Mouse (Mus musculus): ENCODE measurements around the gene Iqcf3. TPM values are rescaled to one million over a fixed set of nuclear protein-coding genes. Genes with fewer than 3 reads are reported as not detected.
A peak's percentile ranks its signal among the peaks of the same experiment; 100 is the strongest.

The Iqcf3 gene
- total and polyA plus RNA-seq, 3 experiments = not detected

DNA sequence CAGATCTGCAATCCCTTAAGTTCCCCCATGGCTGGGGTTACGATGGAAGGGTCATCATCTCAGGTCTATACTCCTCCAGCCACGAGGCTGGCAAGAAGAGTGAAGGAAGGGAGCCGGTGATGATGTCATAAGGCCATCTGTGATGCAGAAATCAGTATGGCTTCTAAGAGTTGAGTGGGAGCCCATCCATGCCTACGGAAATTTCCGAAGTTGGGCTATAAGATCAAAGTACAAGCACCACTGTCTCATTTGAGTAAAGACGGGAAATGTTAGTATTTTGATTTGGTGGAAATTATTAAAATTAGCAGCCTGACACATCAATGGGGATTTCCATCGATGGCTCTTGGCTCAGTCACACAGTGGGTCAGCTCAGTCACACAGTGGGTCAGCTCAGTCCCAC lies 9.5 kb upstream of the Iqcf3 start, which contains the start of gene Iqcf4:
TSS of gene Iqcf4 (minus strand) at position 101 of the 400 bp plus-strand sequence.
- no peak within 1 kb of the TSS for H3K27ac ChIP-seq
- no peaks in the 10 kb centered on the region for H3K4me1 ChIP-seq (ENCODE audit: control insufficient read depth, insufficient read depth, low read length)
- no peaks in the 10 kb centered on the region for H3K79me2 ChIP-seq (replicated peaks; ENCODE audit: control insufficient read depth, insufficient read depth, low read length)
- no peak within 1 kb of the TSS for H3K9ac ChIP-seq (ENCODE audit: low read depth, low read length)
- TF ChIP-seq EP300 (IDR thresholded peaks at IDR 0.05; ENCODE audit: insufficient read depth, low read depth, low read length) (no peak), CTCF (IDR thresholded peaks at IDR 0.05) (no peak), POLR2A (IDR thresholded peaks at IDR 0.05; ENCODE audit: insufficient read depth, low read depth, low read length) (no peak)
- no peak within 1 kb of the TSS for H3K4me3 ChIP-seq
- 81% methylated on average over 7 of the region's 7 CpGs for WGBS
- DNase-seq = no peak
- no peaks in the 10 kb centered on the region for H3K36me3 ChIP-seq (ENCODE audit: control insufficient read depth, insufficient read depth, low read length)
- intact Hi-C loops (cut with DNase I) = no loop called here
- H3K27me3 ChIP-seq (ENCODE audit: control insufficient read depth, insufficient read depth, low read length) = no peaks in the 10 kb centered on the region

DNA sequence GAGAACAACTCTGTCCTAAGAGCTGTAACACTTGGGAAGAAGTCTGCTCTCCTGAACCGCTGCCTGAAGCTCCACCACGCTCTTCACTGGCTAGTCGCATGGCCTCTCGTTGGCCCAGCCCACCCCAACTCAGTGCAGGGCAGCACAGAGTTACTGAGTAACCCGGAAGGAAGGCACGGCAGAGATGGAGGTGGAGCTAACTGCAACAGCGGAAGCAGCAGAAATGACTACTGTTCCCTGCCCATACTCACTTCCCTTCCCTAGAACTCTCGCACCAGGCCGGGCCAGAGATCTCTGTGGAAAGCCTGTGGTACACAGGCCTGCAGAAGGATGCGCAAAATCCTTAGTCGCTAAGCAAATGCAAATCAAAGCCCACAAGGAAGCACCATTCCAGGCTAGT lies 5.0 kb upstream of the Iqcf3 start:
- Histone ChIP-seq H3K9ac (ENCODE audit: low read depth, low read length) (no peak overlapping the region), H3K4me1 (ENCODE audit: control insufficient read depth, insufficient read depth, low read length) (no peaks in the 10 kb centered on the region), H3K27ac (no peak overlapping the region), H3K4me3 (no peak overlapping the region), H3K36me3 (ENCODE audit: control insufficient read depth, insufficient read depth, low read length) (no peaks in the 10 kb centered on the region), H3K27me3 (ENCODE audit: control insufficient read depth, insufficient read depth, low read length) (no peaks in the 10 kb centered on the region), H3K79me2 (replicated peaks; ENCODE audit: control insufficient read depth, insufficient read depth, low read length) (no peaks in the 10 kb centered on the region)
- WGBS = 47% methylated on average over 11 of the region's 11 CpGs
- DNase-seq = peak in 1 of 2 experiments; percentile 8
- TF ChIP-seq EP300 (IDR thresholded peaks at IDR 0.05; ENCODE audit: insufficient read depth, low read depth, low read length) = no peak
- no peak for TF ChIP-seq POLR2A (IDR thresholded peaks at IDR 0.05; ENCODE audit: insufficient read depth, low read depth, low read length)
- TF ChIP-seq CTCF (IDR thresholded peaks at IDR 0.05) = no peak
- intact Hi-C loops (cut with DNase I) = no loop called here

DNA sequence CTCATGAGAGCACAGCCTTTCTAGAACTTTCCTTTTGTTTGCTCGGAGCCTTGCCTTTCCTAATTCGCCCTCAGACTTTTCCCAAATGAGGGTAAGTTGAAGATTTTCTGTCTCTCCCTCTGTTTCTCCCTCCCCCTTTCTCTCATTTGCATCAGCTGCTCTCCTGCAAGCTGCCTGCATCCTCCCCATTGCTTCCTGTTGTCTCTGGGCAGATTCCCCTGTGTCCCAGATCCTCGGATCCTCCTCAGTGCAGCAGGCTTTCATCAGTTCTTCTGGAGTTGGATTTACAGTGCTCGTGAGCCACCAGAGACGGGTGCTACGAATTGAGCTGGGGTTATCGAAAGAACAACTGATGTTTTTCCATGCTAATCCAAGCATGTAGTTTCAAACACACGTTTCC lies 2.6 kb upstream of the Iqcf3 start:
- Histone ChIP-seq H3K79me2 (replicated peaks; ENCODE audit: control insufficient read depth, insufficient read depth, low read length) (no peaks in the 10 kb centered on the region), H3K9ac (ENCODE audit: low read depth, low read length) (no peak overlapping the region), H3K27me3 (ENCODE audit: control insufficient read depth, insufficient read depth, low read length) (no peaks in the 10 kb centered on the region), H3K27ac (no peak overlapping the region), H3K4me1 (ENCODE audit: control insufficient read depth, insufficient read depth, low read length) (no peaks in the 10 kb centered on the region), H3K36me3 (ENCODE audit: control insufficient read depth, insufficient read depth, low read length) (no peaks in the 10 kb centered on the region), H3K4me3 (no peak overlapping the region)
- no peak for TF ChIP-seq EP300 (IDR thresholded peaks at IDR 0.05; ENCODE audit: insufficient read depth, low read depth, low read length)
- no peak for TF ChIP-seq POLR2A (IDR thresholded peaks at IDR 0.05; ENCODE audit: insufficient read depth, low read depth, low read length)
- no peak for TF ChIP-seq CTCF (IDR thresholded peaks at IDR 0.05)
- intact Hi-C loops (cut with DNase I) = no loop called here
- 62% methylated on average over 8 of the region's 8 CpGs for WGBS
- DNase-seq = no peak

DNA sequence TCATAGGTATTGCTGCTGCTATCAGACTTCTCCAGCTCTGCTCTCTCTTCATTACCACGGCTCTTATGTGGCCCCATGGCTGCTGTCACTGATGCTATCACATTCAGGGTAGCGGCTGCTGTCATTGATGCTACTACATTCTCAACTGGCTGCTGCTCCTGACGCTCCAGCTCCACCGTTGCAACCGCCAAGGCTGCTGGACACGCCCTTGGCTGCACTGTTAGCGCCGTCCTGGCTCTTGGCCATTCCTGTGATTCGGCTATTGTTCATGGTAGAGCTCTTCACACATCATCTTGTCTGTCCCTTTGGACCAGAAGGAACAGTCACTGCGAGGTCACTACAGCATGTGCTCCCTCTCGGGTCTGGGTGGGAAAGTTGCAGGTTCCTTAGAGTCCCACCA lies 860 bp upstream of the Iqcf3 start:
- no peaks in the 10 kb centered on the region for H3K79me2 ChIP-seq (replicated peaks; ENCODE audit: control insufficient read depth, insufficient read depth, low read length)

DNA sequence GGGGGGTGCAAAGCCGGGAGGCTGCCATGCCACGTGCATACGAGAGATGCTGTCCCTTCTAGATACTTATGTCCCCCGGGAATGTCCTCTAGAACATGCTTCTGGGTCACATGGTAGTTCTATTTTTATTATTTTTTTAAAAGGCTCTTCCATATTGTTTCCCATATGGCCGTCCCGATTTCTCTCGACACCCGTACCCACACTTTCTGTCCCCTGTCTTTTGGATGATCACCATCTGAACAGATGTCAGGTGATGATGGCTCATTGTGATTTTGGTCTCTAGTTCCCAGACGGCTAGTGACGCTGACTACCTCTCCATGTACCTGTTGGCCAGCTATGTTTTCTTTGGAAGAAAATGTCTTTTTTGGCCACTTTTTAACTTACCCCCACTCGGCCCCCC lies 26.5 kb downstream of the Iqcf3 start:
- Histone ChIP-seq H3K4me1 (ENCODE audit: control insufficient read depth, insufficient read depth, low read length) (no peaks in the 10 kb centered on the region), H3K9ac (ENCODE audit: low read depth, low read length) (no peak overlapping the region), H3K27ac (no peak overlapping the region), H3K36me3 (ENCODE audit: control insufficient read depth, insufficient read depth, low read length) (no peaks in the 10 kb centered on the region), H3K4me3 (no peak overlapping the region), H3K79me2 (replicated peaks; ENCODE audit: control insufficient read depth, insufficient read depth, low read length) (no peaks in the 10 kb centered on the region), H3K27me3 (ENCODE audit: control insufficient read depth, insufficient read depth, low read length) (no peaks in the 10 kb centered on the region)
- WGBS = 86% methylated on average over 11 of the region's 11 CpGs
- intact Hi-C loops (cut with DNase I) = no loop called here
- no peak for DNase-seq
- TF ChIP-seq CTCF (IDR thresholded peaks at IDR 0.05) = no peak
- TF ChIP-seq EP300 (IDR thresholded peaks at IDR 0.05; ENCODE audit: insufficient read depth, low read depth, low read length) = no peak
- no peak for TF ChIP-seq POLR2A (IDR thresholded peaks at IDR 0.05; ENCODE audit: insufficient read depth, low read depth, low read length)

More for the DNA sequence above, 860 bp upstream of the Iqcf3 start:
- H3K36me3 ChIP-seq (ENCODE audit: control insufficient read depth, insufficient read depth, low read length) = no peaks in the 10 kb centered on the region
- no peak for TF ChIP-seq POLR2A (IDR thresholded peaks at IDR 0.05; ENCODE audit: insufficient read depth, low read depth, low read length)
- no peak for TF ChIP-seq CTCF (IDR thresholded peaks at IDR 0.05)
- TF ChIP-seq EP300 (IDR thresholded peaks at IDR 0.05; ENCODE audit: insufficient read depth, low read depth, low read length) = no peak
- H3K4me1 ChIP-seq (ENCODE audit: control insufficient read depth, insufficient read depth, low read length) = no peaks in the 10 kb centered on the region
- WGBS = 75% methylated on average over 11 of the region's 11 CpGs
- DNase-seq = no peak
- H3K9ac ChIP-seq (ENCODE audit: low read depth, low read length) = no peak overlapping the region
- H3K27me3 ChIP-seq (ENCODE audit: control insufficient read depth, insufficient read depth, low read length) = no peaks in the 10 kb centered on the region
- H3K4me3 ChIP-seq = no peak overlapping the region
- intact Hi-C loops (cut with DNase I) = no loop called here
- H3K27ac ChIP-seq = no peak overlapping the region

DNA sequence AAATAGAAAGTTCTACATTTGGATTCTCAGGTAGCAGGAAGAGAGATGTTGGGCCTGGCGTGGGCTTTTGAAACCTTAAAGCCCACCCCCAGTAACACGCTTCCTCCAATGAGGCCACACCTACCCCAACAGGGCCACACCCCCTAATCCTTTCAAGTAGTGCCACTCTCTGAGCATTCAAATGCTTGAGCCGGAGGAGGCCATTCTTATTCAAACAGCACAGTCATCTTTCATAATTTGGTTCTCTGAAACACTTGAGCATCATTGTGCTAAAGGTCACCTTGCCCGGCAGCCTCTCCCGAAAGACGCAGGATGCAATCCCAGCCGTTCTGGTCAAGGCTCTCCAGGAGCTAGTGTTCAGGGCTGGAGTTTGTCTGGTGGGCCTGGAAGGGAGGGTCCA lies 27.1 kb downstream of the Iqcf3 start:
- no peaks in the 10 kb centered on the region for H3K79me2 ChIP-seq (replicated peaks; ENCODE audit: control insufficient read depth, insufficient read depth, low read length)
- no peak overlapping the region for H3K9ac ChIP-seq (ENCODE audit: low read depth, low read length)
- H3K36me3 ChIP-seq (ENCODE audit: control insufficient read depth, insufficient read depth, low read length) = no peaks in the 10 kb centered on the region
- H3K4me3 ChIP-seq = no peak overlapping the region
- intact Hi-C loops (cut with DNase I) = no loop called here
- H3K4me1 ChIP-seq (ENCODE audit: control insufficient read depth, insufficient read depth, low read length) = no peaks in the 10 kb centered on the region
- 91% methylated on average over 7 of the region's 7 CpGs for WGBS
- no peak for TF ChIP-seq EP300 (IDR thresholded peaks at IDR 0.05; ENCODE audit: insufficient read depth, low read depth, low read length)
- no peak for TF ChIP-seq CTCF (IDR thresholded peaks at IDR 0.05)
- TF ChIP-seq POLR2A (IDR thresholded peaks at IDR 0.05; ENCODE audit: insufficient read depth, low read depth, low read length) = no peak
- H3K27me3 ChIP-seq (ENCODE audit: control insufficient read depth, insufficient read depth, low read length) = no peaks in the 10 kb centered on the region
- H3K27ac ChIP-seq = no peak overlapping the region
- no peak for DNase-seq
